Mouse (Mus musculus) activated CD4-positive, CD25-positive, alpha-beta regulatory T cell, adult 4 months (primary cell): Measurements from ENCODE around the gene Ogdh. TPM values are rescaled to one million over a fixed set of nuclear protein-coding genes. Genes with fewer than 3 reads are reported as not detected.

Source experiments
- polyA plus RNA-seq, 2 experiments: library from polyadenylated mRNA; unstranded; fragments of 100-300 nt; shearing (Covaris generic); gene quantifications; one replicate each; pipeline ENCODE4 v1.2.1; 2017

The Ogdh gene
- polyA plus RNA-seq, 2 experiments from 2014 or later = 121 to 141 TPM

Other genes with a start within 250 kb of the Ogdh start
- gene Camk2b, start 225.3 kb upstream of the Ogdh start, polyA plus RNA-seq = 10 to 100 TPM in 1 of 2 experiments, 1 to 10 TPM in 1; 4.3 to 16.1 TPM
- gene A730071L15Rik, start 91.6 kb upstream of the Ogdh start, polyA plus RNA-seq = not detected
- 10 to 100 TPM; 28.9 to 32.6 TPM for gene Nudcd3, start 91.2 kb upstream of the Ogdh start, polyA plus RNA-seq
- gene Npc1l1, start 61.5 kb upstream of the Ogdh start, polyA plus RNA-seq = not detected
- 10 to 100 TPM; 81.0 to 91.5 TPM for gene Ddx56, start 23.9 kb upstream of the Ogdh start, polyA plus RNA-seq
- 10 to 100 TPM; 67.7 to 68.5 TPM for gene Tmed4, start 16.8 kb upstream of the Ogdh start, polyA plus RNA-seq
- gene Zmiz2, start 97.4 kb downstream of the Ogdh start, polyA plus RNA-seq = 10 to 100 TPM; 42.3 to 51.7 TPM
- gene Ppia, start 123.8 kb downstream of the Ogdh start, polyA plus RNA-seq = 1,000 to 10,000 TPM; 2,979 to 3,385 TPM
- gene H2afv, start 152.8 kb downstream of the Ogdh start, polyA plus RNA-seq = 100 to 1,000 TPM; 207 to 221 TPM
- 10 to 100 TPM; 20.4 to 21.9 TPM for gene Purb, start 184.3 kb downstream of the Ogdh start, polyA plus RNA-seq
- gene Myo1g, start 229.3 kb downstream of the Ogdh start, polyA plus RNA-seq = 100 to 1,000 TPM; 138 to 145 TPM